Mouse (Mus musculus) stomach, postnatal 0 days (tissue): ENCODE results near the gene Xrcc4. TPM values are rescaled to one million over a fixed set of nuclear protein-coding genes. Genes with fewer than 3 reads are reported as not detected.

Experiments
- ATAC-seq: fragments of 200-750 bp; cut with Nextera tagmentation; 2 replicates; pipeline ENCODE4 v1.8.0; 2017; ENCODE audit not compliant: low FRiP score, low TSS enrichment
- DNase-seq: peaks from one replicate; pipeline ENCODE4 v3.0.0-alpha.2; 2016; ENCODE audit warnings: low spot score
- H3K27ac ChIP-seq: fragments of 300-500 bp; sonication (generic); replicated peaks from 2 replicates; pipeline ENCODE4 v1.5.1; 2014; ENCODE audit warnings: mild to moderate bottlenecking, control low read depth
- H3K27me3 ChIP-seq: fragments of 300-500 bp; sonication (generic); 2 replicates; pipeline ENCODE4 v1.6.1; 2014; ENCODE audit warnings: low read length; ENCODE audit not compliant: control insufficient read depth, insufficient read depth
- H3K36me3 ChIP-seq: fragments of 300-500 bp; sonication (generic); 2 replicates; pipeline ENCODE4 v1.6.1; 2014; ENCODE audit warnings: low read length, mixed read lengths; ENCODE audit not compliant: control insufficient read depth, insufficient read depth
- H3K4me1 ChIP-seq: fragments of 300-500 bp; sonication (generic); replicated peaks from 2 replicates; pipeline ENCODE4 v1.6.1; 2014; ENCODE audit warnings: antibody characterized with exemption; ENCODE audit not compliant: control insufficient read depth, insufficient read depth
- H3K4me2 ChIP-seq: fragments of 300-500 bp; sonication (generic); replicated peaks from 2 replicates; pipeline ENCODE4 v1.6.1; 2014; ENCODE audit warnings: low read depth, mild to moderate bottlenecking, control low read depth, moderate library complexity
- H3K4me3 ChIP-seq: fragments of 300-500 bp; sonication (generic); 2 replicates; pipeline ENCODE4 v1.5.1; 2014; ENCODE audit warnings: low read depth, low read length, control low read depth
- H3K9ac ChIP-seq: fragments of 300-500 bp; sonication (generic); 2 replicates; pipeline ENCODE4 v1.6.1; 2014; ENCODE audit warnings: mild to moderate bottlenecking, low read length, control low read depth, mixed read lengths
- H3K9me3 ChIP-seq: fragments of 300-500 bp; sonication (generic); 2 replicates; pipeline ENCODE4 v1.6.1; 2016; ENCODE audit warnings: low read length; ENCODE audit not compliant: control insufficient read depth
- CTCF ChIP-seq: IDR thresholded peaks from 2 replicates; pipeline ENCODE4 v1.5.1; 2016; ENCODE audit warnings: antibody characterized with exemption, low read depth, mild to moderate bottlenecking, moderate library complexity
- EP300 ChIP-seq: optimal IDR thresholded peaks from 2 replicates; pipeline ENCODE3; 2016; ENCODE audit warnings: antibody characterized with exemption
- WGBS: fragments of 180-500 bp; shearing (Covaris S2); extraction: QIAGEN DNeasy Blood & Tissue Kit; methylation state at CpG from one replicate; pipeline ENCODE4 v1.1.7; 2014; 5-methylcytosine and 5-hydroxymethylcytosine counted together
- polyA plus RNA-seq: library from polyadenylated mRNA; unstranded; fragments of >200 nt; fragmentation: Nextera tagmentation; extraction: Ambion mirVana; gene quantifications from 2 replicates; pipeline ENCODE4 v1.2.1, GENCODE M21; 2015

Xrcc4 gene
- polyA plus RNA-seq, 1 experiment from 2014 or later = 11.0 TPM

DNA sequence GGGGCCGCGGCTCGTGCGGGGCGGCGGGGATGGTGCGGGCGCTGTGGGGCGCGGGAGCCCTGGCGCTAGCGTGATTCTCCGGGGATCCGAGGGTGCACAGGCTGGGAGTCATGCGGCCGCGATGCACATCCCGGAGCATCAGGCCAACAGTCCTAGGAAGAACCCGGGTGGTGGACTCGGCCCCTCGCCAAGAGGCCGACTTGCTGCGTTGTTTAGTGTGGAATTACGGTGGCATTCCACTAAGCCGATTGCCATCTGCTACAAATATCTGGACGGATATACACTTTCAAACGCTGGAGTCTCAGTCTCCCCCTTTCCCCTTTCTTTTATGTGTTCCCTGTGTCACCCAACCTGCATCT is 396 bp upstream of the Xrcc4 start:
- no peak for TF ChIP-seq EP300
- TF ChIP-seq CTCF = no peak
- Histone ChIP-seq H3K9me3 (no peaks in the 10 kb centered on the region), H3K4me1 (no peaks in the 10 kb centered on the region), H3K27ac (peak overlapping the region; percentile 89), H3K4me3 (peak overlapping the region; percentile 95), H3K36me3 (no peaks in the 10 kb centered on the region), H3K9ac (peak overlapping the region; percentile 90), H3K4me2 (peak overlapping the region; percentile 75), H3K27me3 (no peaks in the 10 kb centered on the region)
- WGBS = under 1% methylated on average over 27 of the region's 27 CpGs
- ATAC-seq = peak; percentile 68; the same call in 1 of the 2 replicates
- DNase-seq = no peak

DNA sequence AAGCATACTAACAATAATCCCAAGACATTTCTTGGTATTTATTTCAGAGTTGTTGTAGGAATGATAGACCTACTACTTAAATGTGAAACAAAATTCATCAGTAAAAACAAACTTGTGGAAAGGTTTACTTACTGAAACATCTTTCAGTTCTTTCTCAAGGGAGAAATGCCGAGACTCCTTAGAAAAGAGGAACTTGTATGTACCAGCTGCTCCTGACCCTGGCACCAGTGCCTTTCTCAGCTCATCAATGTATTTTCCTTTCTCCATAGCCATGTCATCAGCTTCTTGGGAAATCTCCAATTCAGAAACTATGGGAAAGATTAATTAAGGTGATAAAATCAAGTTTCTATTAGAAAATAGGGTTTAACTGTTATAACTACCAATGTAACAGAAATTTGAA is 27.5 kb downstream of the Xrcc4 start:
- Histone ChIP-seq H3K9ac (no peak overlapping the region), H3K4me3 (no peak overlapping the region), H3K27me3 (no peaks in the 10 kb centered on the region), H3K4me1 (no peaks in the 10 kb centered on the region), H3K36me3 (no peaks in the 10 kb centered on the region), H3K9me3 (no peaks in the 10 kb centered on the region), H3K4me2 (no peak overlapping the region), H3K27ac (no peak overlapping the region)
- TF ChIP-seq EP300 (no peak), CTCF (no peak)
- DNase-seq = no peak
- ATAC-seq = no peak
- 85% methylated on average over 1 of the region's 1 CpGs for WGBS

DNA sequence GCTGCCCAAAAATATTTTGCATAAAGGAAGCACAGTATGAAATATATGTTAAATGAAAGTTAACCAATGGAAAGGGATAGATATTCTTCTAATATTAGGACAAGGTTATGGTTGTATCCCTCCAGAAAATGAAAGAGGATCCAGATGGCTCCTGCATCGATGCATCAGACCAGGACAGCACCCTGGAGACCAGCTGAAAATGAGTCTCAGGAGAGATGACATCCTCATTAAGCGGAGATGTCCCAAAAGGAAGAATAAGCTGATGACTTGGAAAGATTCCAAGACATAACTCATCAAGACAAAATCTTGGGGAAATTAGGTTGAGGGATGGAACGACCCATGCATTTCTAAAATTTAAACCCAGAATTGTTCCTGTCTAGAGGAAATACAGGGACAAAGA is 37.0 kb downstream of the Xrcc4 start:
- no peak overlapping the region for H3K27ac ChIP-seq
- H3K4me3 ChIP-seq = no peak overlapping the region
- TF ChIP-seq CTCF (no peak), EP300 (no peak)
- 75% methylated on average over 3 of the region's 3 CpGs for WGBS
- no peak overlapping the region for H3K9ac ChIP-seq
- no peaks in the 10 kb centered on the region for H3K9me3 ChIP-seq
- ATAC-seq (no peak), DNase-seq (no peak)
- no peaks in the 10 kb centered on the region for H3K4me1 ChIP-seq
- H3K36me3 ChIP-seq = no peaks in the 10 kb centered on the region
- H3K4me2 ChIP-seq = no peak overlapping the region
- H3K27me3 ChIP-seq = no peaks in the 10 kb centered on the region

DNA sequence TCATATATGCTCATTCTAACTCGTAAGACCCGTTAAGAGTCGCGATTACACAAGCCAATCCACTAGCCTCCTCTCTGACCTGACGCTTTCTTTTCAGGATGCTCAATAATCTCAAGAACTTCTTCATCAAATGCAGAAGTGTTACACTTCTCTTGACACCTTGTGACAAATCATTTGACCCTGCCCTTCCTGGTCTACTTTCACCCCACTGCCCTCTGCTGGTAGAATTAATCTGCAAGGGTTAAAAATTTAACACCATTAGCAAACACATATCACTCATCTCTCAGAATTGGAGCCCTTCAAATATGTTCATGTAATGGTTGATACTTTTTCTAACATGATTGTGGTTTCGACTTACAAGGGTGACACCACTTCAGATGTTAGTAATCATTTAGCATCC is 37.7 kb downstream of the Xrcc4 start:
- no peaks in the 10 kb centered on the region for H3K9me3 ChIP-seq
- ATAC-seq = no peak
- no peaks in the 10 kb centered on the region for H3K36me3 ChIP-seq
- H3K4me3 ChIP-seq = no peak overlapping the region
- DNase-seq = no peak
- no peak overlapping the region for H3K27ac ChIP-seq
- H3K4me2 ChIP-seq = no peak overlapping the region
- H3K27me3 ChIP-seq = no peaks in the 10 kb centered on the region
- peak; percentile 53 for TF ChIP-seq CTCF
- no peak for TF ChIP-seq EP300
- H3K4me1 ChIP-seq = no peaks in the 10 kb centered on the region
- H3K9ac ChIP-seq = no peak overlapping the region
- WGBS = 80% methylated on average over 6 of the region's 6 CpGs

DNA sequence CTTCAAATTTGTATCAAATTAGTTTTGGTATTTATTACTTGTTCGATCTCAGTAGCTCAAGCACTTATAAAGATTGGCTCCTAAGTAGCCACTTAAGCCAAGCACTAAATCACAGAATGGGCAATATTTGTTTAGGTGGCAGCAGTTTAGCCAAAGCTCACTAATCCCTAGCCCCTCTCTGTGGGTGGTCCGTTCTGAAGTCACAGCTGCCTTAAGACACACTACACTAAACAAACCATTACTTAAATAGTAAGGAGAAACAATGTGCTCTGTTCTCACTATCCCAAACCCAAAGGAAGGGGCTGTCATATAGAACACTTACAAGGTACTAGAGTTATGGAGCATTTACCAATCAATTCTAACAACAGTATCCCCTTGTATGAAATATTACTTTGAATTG is 49.8 kb downstream of the Xrcc4 start:
- Histone ChIP-seq H3K4me1 (no peaks in the 10 kb centered on the region), H3K36me3 (no peaks in the 10 kb centered on the region), H3K27me3 (no peaks in the 10 kb centered on the region), H3K4me3 (no peak overlapping the region), H3K9ac (no peak overlapping the region), H3K4me2 (no peak overlapping the region), H3K9me3 (no peaks in the 10 kb centered on the region), H3K27ac (no peak overlapping the region)
- DNase-seq = no peak
- TF ChIP-seq EP300 (no peak), CTCF (no peak)
- ATAC-seq = no peak
- 27% methylated on average over 2 of the region's 2 CpGs for WGBS

DNA sequence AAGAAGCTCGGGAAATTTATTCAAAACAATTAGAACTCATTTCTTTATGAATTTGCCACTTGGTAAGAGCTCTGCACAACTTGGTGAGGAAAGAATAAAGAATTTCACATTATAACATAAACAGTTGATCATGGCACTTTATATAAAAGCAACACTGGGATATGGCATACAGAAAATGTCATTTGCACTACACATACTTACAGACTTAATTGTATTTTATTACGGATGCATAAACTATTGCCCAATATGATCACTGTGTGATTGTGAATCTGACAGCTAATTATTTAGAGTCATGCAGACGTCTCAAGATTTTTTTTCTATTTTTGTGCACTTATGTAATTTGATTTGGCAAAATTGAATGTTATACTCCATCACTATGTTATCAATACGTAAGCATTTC is 56.4 kb downstream of the Xrcc4 start:
- Histone ChIP-seq H3K27ac (no peak overlapping the region), H3K4me3 (no peak overlapping the region), H3K4me2 (no peak overlapping the region), H3K9ac (no peak overlapping the region), H3K36me3 (no peaks in the 10 kb centered on the region), H3K9me3 (no peaks in the 10 kb centered on the region), H3K27me3 (no peaks in the 10 kb centered on the region), H3K4me1 (no peaks in the 10 kb centered on the region)
- no peak for ATAC-seq
- no peak for DNase-seq
- 66% methylated on average over 4 of the region's 4 CpGs for WGBS
- no peak for TF ChIP-seq CTCF
- no peak for TF ChIP-seq EP300
